15 mouse cellular contexts compared by ENCODE assay signal in the genomic region with DNA sequence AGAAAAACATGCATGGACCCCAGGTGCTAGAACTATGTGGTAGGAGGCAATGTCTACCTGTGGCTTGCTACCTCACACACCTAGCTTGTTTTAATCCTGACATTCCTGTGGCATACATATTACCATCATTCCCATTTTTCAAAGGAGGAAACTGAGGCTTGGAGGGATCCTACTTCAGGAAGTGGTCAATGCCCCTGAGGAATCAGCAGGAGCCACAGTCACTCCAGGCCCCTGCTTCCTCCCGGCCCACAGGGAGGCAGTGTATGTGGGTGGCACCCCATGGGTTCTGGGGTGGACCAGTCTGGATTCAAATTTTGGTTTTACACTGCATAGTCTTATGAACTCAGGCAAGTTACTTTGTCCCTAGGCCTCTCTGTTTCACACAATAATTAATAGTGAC. TPM values are rescaled to one million over a fixed set of nuclear protein-coding genes. Genes with fewer than 3 reads are reported as not detected.
A peak's percentile ranks its signal among the peaks of the same experiment; 100 is the strongest.
DNase-seq lines count a peak whose midpoint lies in the region; ATAC-seq and TF ChIP-seq lines count a peak whose summit lies in the region.
"Had no signal": no experiment of that assay in that cellular context is flagged by ENCODE, and none has a peak within 500 bp of the region (broad histone marks: within the 10 kb centered on the region; RNA-seq: fewer than 3 reads in every experiment).

No protein-coding gene starts in this region.

- H3K9me3 ChIP-seq in heart, embryonic 16.5 days (replicated peaks; ENCODE audit: control insufficient read depth, low read length) = peaks cover 16% of the 10 kb centered on the region
- peaks cover 12% of the 10 kb centered on the region for H3K9me3 ChIP-seq in stomach, embryonic 16.5 days (replicated peaks; ENCODE audit: control insufficient read depth, low read length)
- H3K9me3 ChIP-seq: forebrain, embryonic 13.5 days had no signal

- no peak for DNase-seq in heart, postnatal 25 days (ENCODE audit: low spot score)
- DNase-seq in layer of hippocampus, adult 2 months (ENCODE audit: low spot score in 2 of 2) = no peak
- DNase-seq in layer of hippocampus, adult 8-10 months (ENCODE audit: low spot score in 2 of 2) = no peak
- no peak for DNase-seq in spleen, adult 2 months (ENCODE audit: low read depth in 1 of 2, low spot score in 2 of 2)
- DNase-seq in spleen, postnatal 14 days (ENCODE audit: low spot score in 2 of 2) = no peak
- DNase-seq in gastrocnemius, adult 8-10 months (ENCODE audit: low spot score in 2 of 2) = no peak
- DNase-seq: adrenal gland, adult 8-10 months; cerebellum, adult 8-10 months; retina, postnatal 1 day had no signal

- peaks cover 28% of the 10 kb centered on the region for H3K4me1 ChIP-seq in heart, embryonic 16.5 days (ENCODE audit: control insufficient read depth, insufficient read depth, low read length)
- peaks cover 49% of the 10 kb centered on the region for H3K4me1 ChIP-seq in spleen, adult 2 months (ENCODE audit: control insufficient read depth, insufficient read depth, insufficient read length)
- H3K4me1 ChIP-seq in stomach, embryonic 16.5 days (ENCODE audit: control insufficient read depth, insufficient read depth, low read length) = peaks cover 25% of the 10 kb centered on the region
- H3K4me1 ChIP-seq: midbrain, embryonic 13.5 days had no signal

- no peak overlapping the region for H3K4me3 ChIP-seq in heart, embryonic 16.5 days (ENCODE audit: low read length)
- H3K4me3 ChIP-seq in layer of hippocampus, adult 2 months = no peak overlapping the region
- H3K4me3 ChIP-seq in spleen, adult 2 months (ENCODE audit: extremely low read depth, insufficient read depth, insufficient read length) = no peak overlapping the region
- H3K4me3 ChIP-seq in stomach, embryonic 16.5 days (replicated peaks; ENCODE audit: low read length) = no peak overlapping the region
- H3K4me3 ChIP-seq: forebrain, embryonic 13.5 days; left cerebral cortex, adult 2 months; midbrain, embryonic 13.5 days; myocyte had no signal

- WGBS in heart, embryonic 16.5 days = 80% methylated on average over 1 of the region's 1 CpGs
- WGBS in spleen, adult 2 months = 31% methylated on average over 1 of the region's 1 CpGs
- WGBS in stomach, embryonic 16.5 days = 65% methylated on average over 1 of the region's 1 CpGs

- no peak for TF ChIP-seq CTCF in layer of hippocampus, adult 2 months (conservative IDR thresholded peaks at IDR 0.05)
- no peak for TF ChIP-seq CTCF in spleen, adult 2 months (IDR thresholded peaks at IDR 0.05; ENCODE audit: extremely low read depth, insufficient read depth, insufficient read length, insufficient replicate concordance)

- H3K4me2 ChIP-seq in heart, embryonic 16.5 days (ENCODE audit: low read depth, low read length) = no peak overlapping the region
- H3K4me2 ChIP-seq in stomach, embryonic 16.5 days (ENCODE audit: low read depth, low read length) = no peak overlapping the region
- H3K4me2 ChIP-seq: forebrain, embryonic 13.5 days; midbrain, embryonic 13.5 days had no signal

- ATAC-seq in heart, embryonic 16.5 days (replicated peaks; ENCODE audit: extremely low read depth, insufficient read depth, low FRiP score) = no peak
- ATAC-seq in stomach, embryonic 16.5 days (ENCODE audit: insufficient read depth, low FRiP score) = no peak
- ATAC-seq: forebrain, embryonic 13.5 days; midbrain, embryonic 13.5 days had no signal

- no peaks in the 10 kb centered on the region for H3K27me3 ChIP-seq in heart, embryonic 16.5 days (ENCODE audit: control insufficient read depth, insufficient read depth, low read length)
- no peaks in the 10 kb centered on the region for H3K27me3 ChIP-seq in spleen, adult 2 months (ENCODE audit: control insufficient read depth, insufficient read depth, low read length)
- no peaks in the 10 kb centered on the region for H3K27me3 ChIP-seq in stomach, embryonic 16.5 days (ENCODE audit: control insufficient read depth, insufficient read depth, low read length)
- H3K27me3 ChIP-seq: forebrain, embryonic 13.5 days; midbrain, embryonic 13.5 days had no signal

- peak overlapping the region; percentile 5; the same call in 1 of the 2 replicates for H3K9ac ChIP-seq in heart, embryonic 16.5 days (ENCODE audit: low read length)
- no peak overlapping the region for H3K9ac ChIP-seq in stomach, embryonic 16.5 days (ENCODE audit: low read length)
- H3K9ac ChIP-seq: forebrain, embryonic 13.5 days; midbrain, embryonic 13.5 days had no signal

- intact Hi-C loops in heart, postnatal 25 days (cut with DNase I) = no loop called here

- TF ChIP-seq POLR2A in spleen, adult 2 months (IDR thresholded peaks at IDR 0.05; ENCODE audit: low read depth, low read length) = no peak

- peaks cover 19% of the 10 kb centered on the region for H3K36me3 ChIP-seq in heart, embryonic 16.5 days (ENCODE audit: control insufficient read depth, insufficient read depth)
- no peaks in the 10 kb centered on the region; the same call in 1 of the 2 replicates for H3K36me3 ChIP-seq in spleen, adult 2 months (ENCODE audit: control insufficient read depth, insufficient read depth, low read length)
- peaks cover 9% of the 10 kb centered on the region; the same call in 1 of the 2 replicates for H3K36me3 ChIP-seq in stomach, embryonic 16.5 days (ENCODE audit: control insufficient read depth, insufficient read depth, low read length)
- H3K36me3 ChIP-seq: midbrain, embryonic 13.5 days had no signal

- H3K27ac ChIP-seq in heart, embryonic 16.5 days (ENCODE audit: low read length) = peak overlapping the region; percentile 60
- 0 out of 2 replicates have a peak overlapping the region, but pooled peaks have one; percentile 47 for H3K27ac ChIP-seq in layer of hippocampus, adult 2 months
- H3K27ac ChIP-seq in spleen, adult 2 months (ENCODE audit: insufficient read depth, low read length) = peak overlapping the region; percentile 81
- peak overlapping the region; percentile 42 for H3K27ac ChIP-seq in stomach, embryonic 16.5 days (ENCODE audit: low read length)
- H3K27ac ChIP-seq: forebrain, embryonic 13.5 days; left cerebral cortex, adult 2 months; midbrain, embryonic 13.5 days had no signal

RNA-seq across cellular contexts. Expression of a gene that starts 13.2 kb away (rescaled TPM):
- 15.5 and 16.1 TPM in 2 replicates for polyA plus RNA-seq in heart, embryonic 16.5 days (2015; fragmentation: Nextera tagmentation; extraction: Ambion mirVana)
- total RNA-seq in heart, postnatal 25 days (2021) = 1 to 10 TPM; 7.0 to 7.5 TPM
- total RNA-seq in layer of hippocampus, adult 2 months (2021) = 1 to 10 TPM; 2.0 to 2.7 TPM
- total RNA-seq in layer of hippocampus, adult 8-10 months (2022) = 1 to 10 TPM; 1.8 to 6.8 (median 5.4) TPM
- polyA plus RNA-seq in spleen, adult 2 months (2012; rRNA removed) = 31.0 and 32.2 TPM in 2 replicates
- polyA plus RNA-seq in stomach, embryonic 16.5 days (2015; fragmentation: Nextera tagmentation; extraction: Ambion mirVana) = 31.5 and 35.6 TPM in 2 replicates
- total RNA-seq in gastrocnemius, adult 8-10 months (2022) = 1 to 10 TPM; 1.5 to 3.7 (median 2.6) TPM

RNA-seq across cellular contexts. Expression of a gene that starts 58.7 kb away (rescaled TPM):
- 33.1 and 39.6 TPM in 2 replicates for polyA plus RNA-seq in heart, embryonic 16.5 days (2015; fragmentation: Nextera tagmentation; extraction: Ambion mirVana)
- total RNA-seq in heart, postnatal 25 days (2021) = 10 to 100 TPM; 32.1 to 35.8 TPM
- total RNA-seq in layer of hippocampus, adult 2 months (2021) = 10 to 100 TPM; 51.1 to 55.7 TPM
- total RNA-seq in layer of hippocampus, adult 8-10 months (2022) = 10 to 100 TPM; 47.3 to 58.1 (median 49.5) TPM
- 16.7 and 18.9 TPM in 2 replicates for polyA plus RNA-seq in spleen, adult 2 months (2012; rRNA removed)
- polyA plus RNA-seq in stomach, embryonic 16.5 days (2015; fragmentation: Nextera tagmentation; extraction: Ambion mirVana) = 23.4 and 26.4 TPM in 2 replicates
- total RNA-seq in gastrocnemius, adult 8-10 months (2022) = 10 to 100 TPM; 26.7 to 34.1 (median 29.1) TPM
